Mouse (Mus musculus) kidney, postnatal 0 days (tissue): ENCODE data around the gene Clns1a. TPM values are rescaled to one million over a fixed set of nuclear protein-coding genes. Genes with fewer than 3 reads are reported as not detected.

Experiments
- ATAC-seq: fragments of 200-750 bp; cut with Nextera tagmentation; replicated peaks from 2 replicates; pipeline ENCODE4 v1.8.0; 2017; ENCODE audit warnings: low read depth, moderate number of reproducible peaks, moderate TSS enrichment, moderate library complexity; ENCODE audit not compliant: low FRiP score
- DNase-seq: peaks from one replicate; pipeline ENCODE4 v3.0.0-alpha.2; 2016; ENCODE audit warnings: low spot score
- H3K27ac ChIP-seq: fragments of 300-500 bp; sonication (generic); 2 replicates; pipeline ENCODE4 v1.5.1; 2014; ENCODE audit warnings: mild to moderate bottlenecking
- H3K27me3 ChIP-seq: fragments of 300-500 bp; sonication (generic); 2 replicates; pipeline ENCODE4 v1.6.1; 2014; ENCODE audit warnings: low read length, mixed read lengths; ENCODE audit not compliant: insufficient read depth
- H3K36me3 ChIP-seq: fragments of 300-500 bp; sonication (generic); 2 replicates; pipeline ENCODE4 v1.6.1; 2014; ENCODE audit warnings: low read length, mixed read lengths; ENCODE audit not compliant: insufficient read depth
- H3K4me1 ChIP-seq: fragments of 300-500 bp; sonication (generic); replicated peaks from 2 replicates; pipeline ENCODE4 v1.6.1; 2014; ENCODE audit warnings: antibody characterized with exemption, low read length, mixed read lengths; ENCODE audit not compliant: insufficient read depth
- H3K4me2 ChIP-seq: fragments of 300-500 bp; sonication (generic); 2 replicates; pipeline ENCODE4 v1.6.1; 2014; ENCODE audit warnings: mild to moderate bottlenecking, low read length, moderate library complexity, mixed read lengths
- H3K4me3 ChIP-seq: fragments of 300-500 bp; sonication (generic); replicated peaks from 2 replicates; pipeline ENCODE4 v1.5.1; 2014; ENCODE audit warnings: low read depth, low read length
- H3K9ac ChIP-seq: fragments of 300-500 bp; sonication (generic); 2 replicates; pipeline ENCODE4 v1.6.1; 2014; ENCODE audit warnings: low read depth, low read length
- H3K9me3 ChIP-seq: fragments of 300-500 bp; sonication (generic); replicated peaks from 2 replicates; pipeline ENCODE4 v1.6.1; 2016; ENCODE audit warnings: low read length, inconsistent platforms, mixed read lengths
- CTCF ChIP-seq: IDR thresholded peaks from 2 replicates; pipeline ENCODE4 v1.5.1; 2016; ENCODE audit warnings: antibody characterized with exemption, low read depth, mild to moderate bottlenecking, moderate library complexity
- WGBS: fragments of 180-500 bp; shearing (Covaris S2); extraction: QIAGEN DNeasy Blood & Tissue Kit; methylation state at CpG from one replicate; pipeline ENCODE4 v1.1.7; 2014; 5-methylcytosine and 5-hydroxymethylcytosine counted together
- polyA plus RNA-seq: library from polyadenylated mRNA; unstranded; fragments of >200 nt; fragmentation: Nextera tagmentation; extraction: Ambion mirVana; gene quantifications from 2 replicates; pipeline ENCODE4 v1.2.1, GENCODE M21; 2015

The Clns1a gene
- polyA plus RNA-seq, 1 experiment from 2014 or later: 142 TPM

DNA sequence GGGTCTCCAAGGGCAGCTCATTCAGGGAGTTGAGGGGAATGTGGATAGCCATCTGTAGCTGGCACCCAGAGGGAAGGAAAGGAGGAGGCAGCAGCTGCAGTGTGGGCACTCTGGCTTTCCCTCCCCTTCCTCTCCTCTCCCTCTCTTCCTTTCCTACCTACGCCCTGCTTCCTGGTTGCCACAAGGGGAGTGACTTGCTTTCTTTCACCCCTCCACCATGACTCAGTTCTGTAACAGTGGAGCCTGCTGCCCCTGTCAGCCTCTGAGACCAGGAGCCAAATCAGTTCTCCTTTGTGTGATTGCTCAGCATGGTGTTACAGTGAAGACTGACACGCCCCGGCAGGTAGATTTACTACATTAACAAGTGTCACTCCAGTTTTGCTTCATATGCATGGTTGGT is 12.8 kb downstream of the Clns1a start:
- Histone ChIP-seq H3K27ac (no peak overlapping the region), H3K9ac (no peak overlapping the region), H3K9me3 (no peaks in the 10 kb centered on the region), H3K4me1 (no peaks in the 10 kb centered on the region), H3K4me3 (no peak overlapping the region), H3K36me3 (peaks cover 17% of the 10 kb centered on the region; the same call in 1 of the 2 replicates), H3K4me2 (no peak overlapping the region), H3K27me3 (no peaks in the 10 kb centered on the region)
- no peak for DNase-seq
- no peak for ATAC-seq
- no peak for TF ChIP-seq CTCF
- 85% methylated on average over 3 of the region's 3 CpGs for WGBS

DNA sequence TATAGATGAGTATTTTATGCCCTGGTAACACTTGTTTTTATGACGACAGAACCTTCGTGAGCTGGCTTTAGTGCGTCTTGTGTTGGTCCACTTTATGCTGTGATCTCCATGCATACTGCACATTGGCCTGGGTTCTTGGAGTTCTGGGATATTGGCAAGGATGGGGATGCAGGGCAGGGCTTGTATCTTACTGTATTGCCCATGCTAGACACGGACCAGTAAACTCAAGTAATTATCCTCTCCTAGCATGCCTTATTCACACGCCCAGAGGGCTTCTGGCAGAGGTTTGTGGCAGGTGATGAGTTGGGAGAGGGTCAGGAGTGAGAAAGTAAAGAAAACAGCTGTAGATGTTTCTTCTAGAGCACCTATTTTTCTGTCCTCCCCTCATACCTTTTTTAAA is 18.2 kb downstream of the Clns1a start:
- no peak for DNase-seq

DNA sequence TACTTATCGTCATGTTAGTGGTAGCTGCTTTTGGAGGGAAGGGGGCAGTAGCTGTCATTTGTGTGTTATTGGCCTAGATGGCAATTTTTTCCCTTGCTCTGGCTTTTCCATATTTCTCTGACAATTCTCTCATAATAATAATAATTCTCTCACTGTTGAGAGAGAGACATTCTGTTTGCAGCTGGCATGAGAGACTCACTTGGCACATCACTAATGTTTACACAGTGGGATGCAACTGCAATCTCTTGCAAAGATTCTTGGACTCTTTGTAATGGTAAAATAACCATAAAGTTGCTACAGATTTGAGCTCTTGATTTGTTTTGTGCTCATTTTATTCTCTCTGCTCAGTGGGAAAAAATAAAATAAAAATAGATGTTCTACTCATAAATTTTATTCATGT is 20.9 kb downstream of the Clns1a start:
- H3K4me3 ChIP-seq: no peak overlapping the region
- no peaks in the 10 kb centered on the region for H3K27me3 ChIP-seq
- H3K9ac ChIP-seq: no peak overlapping the region
- no peak overlapping the region for H3K4me2 ChIP-seq
- no peak for TF ChIP-seq CTCF
- no peaks in the 10 kb centered on the region for H3K9me3 ChIP-seq
- peaks cover 37% of the 10 kb centered on the region for H3K36me3 ChIP-seq
- no peak overlapping the region for H3K27ac ChIP-seq
- WGBS: 95% methylated on average over 1 of the region's 1 CpGs
- no peak for DNase-seq
- ATAC-seq: no peak
- H3K4me1 ChIP-seq: no peaks in the 10 kb centered on the region

More for the DNA sequence above, 18.2 kb downstream of the Clns1a start:
- WGBS: 95% methylated on average over 5 of the region's 5 CpGs
- TF ChIP-seq CTCF: no peak
- Histone ChIP-seq H3K27me3 (no peaks in the 10 kb centered on the region), H3K36me3 (peaks cover 36% of the 10 kb centered on the region), H3K4me1 (no peaks in the 10 kb centered on the region), H3K4me3 (no peak overlapping the region), H3K9me3 (no peaks in the 10 kb centered on the region), H3K4me2 (no peak overlapping the region), H3K27ac (no peak overlapping the region), H3K9ac (no peak overlapping the region)
- no peak for ATAC-seq

DNA sequence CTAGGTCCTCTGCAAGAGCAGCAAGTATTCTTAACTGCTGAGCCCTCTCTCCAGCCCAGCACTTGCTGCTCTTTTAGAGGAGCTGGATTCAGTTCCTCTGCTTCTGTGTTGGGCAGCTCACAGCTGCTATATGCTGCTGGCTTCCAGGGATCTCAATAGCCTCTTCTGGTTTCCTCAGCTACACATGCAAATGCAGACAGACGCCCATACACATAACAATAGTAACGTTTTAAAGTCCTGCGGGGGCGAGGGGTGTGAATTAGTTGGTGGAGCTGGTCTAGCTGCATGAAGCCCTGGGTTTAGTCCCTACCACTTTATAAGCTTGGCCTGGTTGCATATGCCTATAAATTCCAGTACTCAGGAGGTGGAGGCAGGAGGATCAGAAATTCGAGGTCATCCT is 22.6 kb downstream of the Clns1a start:
- Histone ChIP-seq H3K9me3 (no peaks in the 10 kb centered on the region), H3K27me3 (no peaks in the 10 kb centered on the region), H3K27ac (no peak overlapping the region), H3K4me1 (no peaks in the 10 kb centered on the region), H3K4me3 (no peak overlapping the region), H3K4me2 (no peak overlapping the region), H3K36me3 (peaks cover 28% of the 10 kb centered on the region), H3K9ac (no peak overlapping the region)
- TF ChIP-seq CTCF: no peak
- DNase-seq: no peak
- ATAC-seq: no peak
- 79% methylated on average over 5 of the region's 5 CpGs for WGBS

DNA sequence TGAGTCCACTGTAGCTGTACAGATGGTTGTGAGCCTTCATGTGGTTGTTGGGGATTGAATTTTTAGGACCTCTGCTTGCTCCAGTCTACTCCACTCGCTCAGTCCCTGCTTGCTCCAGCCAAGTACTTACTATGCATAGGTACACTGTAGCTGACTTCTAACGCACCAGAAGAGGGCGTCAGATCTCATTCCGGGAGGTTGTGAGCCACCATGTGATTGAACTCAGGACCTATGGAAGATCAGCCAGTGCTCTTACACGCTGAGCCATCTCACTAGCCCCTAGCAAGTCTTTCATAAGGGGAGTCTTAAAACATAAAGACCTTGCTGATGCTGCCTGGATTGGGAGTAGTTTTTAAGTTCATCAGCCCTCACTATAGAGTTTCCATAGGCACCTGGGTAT is 23.7 kb downstream of the Clns1a start:
- DNase-seq (no peak), ATAC-seq (no peak)
- no peaks in the 10 kb centered on the region for H3K4me1 ChIP-seq
- H3K9ac ChIP-seq: no peak overlapping the region
- no peaks in the 10 kb centered on the region for H3K27me3 ChIP-seq
- no peaks in the 10 kb centered on the region for H3K9me3 ChIP-seq
- H3K4me3 ChIP-seq: no peak overlapping the region
- H3K27ac ChIP-seq: no peak overlapping the region
- H3K36me3 ChIP-seq: peaks cover 18% of the 10 kb centered on the region
- 88% methylated on average over 5 of the region's 5 CpGs for WGBS
- H3K4me2 ChIP-seq: no peak overlapping the region
- TF ChIP-seq CTCF: no peak

DNA sequence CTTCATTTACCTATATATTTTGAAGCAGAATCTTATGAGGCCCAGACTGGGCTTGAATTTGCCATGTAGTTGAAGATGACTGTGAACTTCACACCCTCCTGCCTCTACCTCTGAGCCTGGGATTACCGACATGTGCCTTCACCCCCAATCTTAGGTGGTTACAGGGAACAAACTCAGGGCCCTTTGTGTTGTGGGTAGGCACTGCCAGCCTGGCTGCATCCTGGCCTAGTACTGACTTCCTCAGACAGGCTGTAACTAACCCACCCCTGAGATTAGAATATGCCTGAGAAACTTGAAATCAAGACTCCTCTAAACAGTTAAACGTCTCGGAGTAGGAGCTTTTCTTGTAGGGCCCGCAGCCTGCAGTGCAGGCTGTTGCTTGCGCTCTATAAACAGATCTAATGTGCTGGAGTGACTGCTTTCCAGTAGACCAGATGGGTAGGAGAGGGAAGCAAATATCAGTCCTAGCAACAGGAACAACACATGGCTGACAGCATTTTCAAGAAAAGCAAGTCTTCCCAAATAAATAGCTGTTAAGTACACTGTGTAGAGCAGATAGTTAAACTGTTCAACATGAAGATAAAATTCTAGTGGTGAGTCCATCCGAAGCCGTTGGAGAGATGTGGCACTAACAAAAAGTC is 26.0 kb downstream of the Clns1a start:
- H3K9ac ChIP-seq: no peak overlapping the region
- 93% methylated on average over 7 of the region's 7 CpGs for WGBS
- H3K4me2 ChIP-seq: no peak overlapping the region
- H3K27ac ChIP-seq: no peak overlapping the region
- H3K4me1 ChIP-seq: no peaks in the 10 kb centered on the region
- H3K9me3 ChIP-seq: no peaks in the 10 kb centered on the region
- TF ChIP-seq CTCF: no peak
- no peak overlapping the region for H3K4me3 ChIP-seq
- ATAC-seq (no peak), DNase-seq (no peak)
- no peaks in the 10 kb centered on the region for H3K27me3 ChIP-seq
- H3K36me3 ChIP-seq: peaks cover 15% of the 10 kb centered on the region; the same call in 1 of the 2 replicates
